Mouse (Mus musculus): ENCODE measurements around the gene Snx11. TPM values are rescaled to one million over a fixed set of nuclear protein-coding genes. Genes with fewer than 3 reads are reported as not detected.

Gene Snx11
- 12.3 and 13.6 TPM in 2 replicates for polyA plus RNA-seq (2015; fragmentation: Nextera tagmentation; extraction: Ambion mirVana)

GRCm38 (mm10) chr11:96776968-96777962 lies at the start of gene Snx11:
Gene Snx11, minus strand, starts transcription at chr11:96777559.

GRCm38 (mm10) chr11:96788871-96789795 lies 11.8 kb upstream of the Snx11 start, which contains the start of gene Cbx1:
Gene Cbx1, plus strand, starts transcription at chr11:96789127.

Other genes with a start within 250 kb of the Snx11 start
- 35.2 and 38.8 TPM in 2 replicates for gene Cbx1, start 11.6 kb upstream of the Snx11 start, polyA plus RNA-seq (2015; fragmentation: Nextera tagmentation; extraction: Ambion mirVana)
- 37.7 and 42.1 TPM in 2 replicates for gene Nfe2l1, start 52.4 kb upstream of the Snx11 start, polyA plus RNA-seq (2015; fragmentation: Nextera tagmentation; extraction: Ambion mirVana)
- 170 and 202 TPM in 2 replicates for gene Copz2, start 72.3 kb upstream of the Snx11 start, polyA plus RNA-seq (2015; fragmentation: Nextera tagmentation; extraction: Ambion mirVana)
- gene Cdk5rap3, start 138.9 kb upstream of the Snx11 start, polyA plus RNA-seq (2015; fragmentation: Nextera tagmentation; extraction: Ambion mirVana): 54.1 and 55.3 TPM in 2 replicates
- gene Prr15l, start 150.5 kb upstream of the Snx11 start, polyA plus RNA-seq (2015; fragmentation: Nextera tagmentation; extraction: Ambion mirVana): 12.4 and 13.8 TPM in 2 replicates
- gene Pnpo, start 166.4 kb upstream of the Snx11 start, polyA plus RNA-seq (2015; fragmentation: Nextera tagmentation; extraction: Ambion mirVana): 21.8 and 25.7 TPM in 2 replicates
- 8.4 and 9.4 TPM in 2 replicates for gene Sp2, start 205.4 kb upstream of the Snx11 start, polyA plus RNA-seq (2015; fragmentation: Nextera tagmentation; extraction: Ambion mirVana)
- gene Sp6, start 235.8 kb upstream of the Snx11 start, polyA plus RNA-seq (2015; fragmentation: Nextera tagmentation; extraction: Ambion mirVana): 11.5 and 15.0 TPM in 2 replicates

All from urinary bladder, postnatal 0 days (tissue).